Mouse (Mus musculus) mature B cell (primary cell): ENCODE results near the gene Abcd4.

Experiments
- in situ Hi-C: fragments of 300-500 bp; cut with MboI; formaldehyde crosslinking; loops from 2 replicates; pipeline ENCODE4 v1.14.3; 2019

Gene Abcd4

GRCm38 (mm10) chr12:84616977-84617630 lies at the start of gene Abcd4:
Gene Abcd4 (minus strand): TSS chr12:84617413.
- in situ Hi-C loops: no loop called here

DNA sequence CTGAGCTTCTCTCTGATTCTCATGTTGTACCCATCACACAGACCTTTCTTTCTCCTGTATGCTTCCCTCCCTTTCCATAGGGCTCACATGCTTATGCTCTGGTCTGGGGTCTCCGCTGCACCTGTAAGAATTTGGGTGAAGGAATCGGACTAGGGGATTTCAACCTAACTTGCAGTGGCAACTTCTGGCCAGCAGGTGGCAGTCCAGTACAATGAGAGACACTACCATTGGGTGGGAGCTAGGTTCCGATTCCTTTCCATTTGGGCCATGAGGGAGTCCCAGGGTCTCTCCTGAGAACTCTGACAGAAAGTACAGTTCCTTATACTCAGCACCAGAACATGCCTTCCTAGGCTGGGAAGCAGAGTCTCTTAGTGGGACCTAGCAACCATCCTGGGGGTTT lies 36.7 kb upstream of the Abcd4 start:
- in situ Hi-C loops: loop anchor here (5.0 kb wide), 1 partner anchor 98 kb away; no protein-coding TSS in a partner anchor

DNA sequence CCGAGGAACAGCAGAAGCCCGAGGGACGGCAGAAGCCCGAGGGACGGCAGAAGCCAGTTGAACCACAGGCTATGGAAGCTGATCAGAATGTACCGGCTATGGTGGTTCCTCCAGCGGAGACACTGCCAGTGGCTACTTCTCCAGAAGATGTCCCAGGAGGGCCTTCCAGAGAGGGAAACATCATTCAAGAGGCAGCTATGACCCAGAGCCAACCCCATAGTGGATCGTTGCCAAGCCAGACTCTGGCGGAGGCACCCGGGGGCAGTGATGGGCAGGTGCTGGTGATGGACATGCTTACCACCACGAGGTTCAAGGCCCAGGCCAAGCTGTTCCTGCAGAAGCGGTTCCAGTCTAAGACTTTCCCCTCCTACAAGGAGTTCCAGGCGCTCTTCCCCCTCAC lies 33.0 kb upstream of the Abcd4 start:
- in situ Hi-C loops: loop anchor here (5.0 kb wide), 1 partner anchor 102 kb away; no protein-coding TSS in a partner anchor

- in situ Hi-C loops: no loop called here
These were observed 23.4 kb upstream of the Abcd4 start, which contains the start of gene Vrtn for GRCm38 (mm10) chr12:84640654-84641053. Gene Vrtn (plus strand): TSS chr12:84641019.

GRCm38 (mm10) chr12:84640253-84640652 lies 23.0 kb upstream of the Abcd4 start:
- in situ Hi-C loops: no loop called here

GRCm38 (mm10) chr12:84631867-84632266 lies 14.7 kb upstream of the Abcd4 start:
- in situ Hi-C loops: no loop called here

GRCm38 (mm10) chr12:84625116-84625515 lies 7.9 kb upstream of the Abcd4 start:
- in situ Hi-C loops: no loop called here

GRCm38 (mm10) chr12:84624601-84625000 lies 7.4 kb upstream of the Abcd4 start:
- in situ Hi-C loops: no loop called here

- in situ Hi-C loops: no loop called here
These were observed 3.8 kb upstream of the Abcd4 start for GRCm38 (mm10) chr12:84620975-84621374.

DNA sequence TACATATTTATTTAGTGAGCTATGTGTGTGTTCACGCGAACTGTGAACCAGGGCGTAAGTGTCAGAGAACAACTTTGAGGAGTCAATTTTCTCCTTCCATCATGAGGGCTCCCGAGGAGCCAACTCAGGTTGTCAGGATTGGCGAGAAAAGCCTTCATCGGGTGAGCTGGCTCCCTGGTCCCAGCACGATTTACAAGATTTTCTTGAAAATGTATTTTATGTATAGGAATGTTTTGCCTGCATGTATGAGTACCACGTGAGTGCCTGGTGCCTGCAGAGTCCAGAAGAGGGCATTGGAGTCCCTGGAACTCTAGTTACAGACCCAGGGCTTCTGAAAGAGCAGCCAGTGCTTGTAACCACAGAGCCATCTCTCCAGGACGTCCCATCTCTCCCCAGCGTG lies 450 bp upstream of the Abcd4 start:
- in situ Hi-C loops: no loop called here

GRCm38 (mm10) chr12:84614524-84614923 lies 2.7 kb downstream of the Abcd4 start:
- in situ Hi-C loops: no loop called here

GRCm38 (mm10) chr12:84614001-84614400 lies 3.2 kb downstream of the Abcd4 start:
- in situ Hi-C loops: no loop called here

DNA sequence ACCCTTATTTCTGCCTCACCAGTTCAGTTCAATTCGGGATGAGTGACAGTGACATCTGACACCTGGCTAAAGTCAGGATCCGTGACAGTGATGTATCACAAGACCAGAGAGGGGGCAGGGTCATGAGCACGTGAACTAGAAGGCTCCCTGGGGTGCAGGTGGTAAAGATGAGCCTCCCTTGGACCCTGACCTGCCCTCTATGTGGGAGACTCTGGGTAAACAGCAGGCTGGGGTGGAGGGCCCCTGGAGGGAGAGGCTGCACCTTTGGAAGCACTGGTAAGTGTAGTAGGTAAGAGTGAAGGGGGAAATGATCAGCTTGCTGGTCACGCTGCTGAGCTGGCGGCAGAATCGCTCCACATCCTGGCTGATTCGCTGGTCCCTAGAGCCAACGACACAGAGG lies 4.7 kb downstream of the Abcd4 start:
- in situ Hi-C loops: no loop called here

GRCm38 (mm10) chr12:84611718-84612117 lies 5.5 kb downstream of the Abcd4 start:
- in situ Hi-C loops: no loop called here

DNA sequence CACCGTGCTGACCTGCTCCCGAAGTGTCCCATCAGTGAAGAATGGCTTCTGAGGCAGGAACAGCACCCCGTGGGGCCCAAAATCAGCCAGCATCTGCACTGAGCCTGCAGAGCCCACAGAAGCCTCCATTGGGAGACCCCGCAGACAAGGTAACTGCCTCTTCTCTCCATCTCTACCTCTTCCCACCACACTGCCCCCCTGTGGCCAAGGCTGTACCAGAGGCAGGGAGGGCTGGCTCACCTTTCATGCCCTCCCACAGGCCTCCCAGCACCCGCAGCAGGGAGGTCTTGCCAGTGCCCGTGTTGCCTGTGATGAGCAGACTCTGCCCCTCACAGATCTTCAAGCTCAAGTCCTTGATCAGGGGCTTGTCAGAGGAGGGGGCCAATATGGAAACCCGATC lies 11.4 kb downstream of the Abcd4 start:
- in situ Hi-C loops: no loop called here

DNA sequence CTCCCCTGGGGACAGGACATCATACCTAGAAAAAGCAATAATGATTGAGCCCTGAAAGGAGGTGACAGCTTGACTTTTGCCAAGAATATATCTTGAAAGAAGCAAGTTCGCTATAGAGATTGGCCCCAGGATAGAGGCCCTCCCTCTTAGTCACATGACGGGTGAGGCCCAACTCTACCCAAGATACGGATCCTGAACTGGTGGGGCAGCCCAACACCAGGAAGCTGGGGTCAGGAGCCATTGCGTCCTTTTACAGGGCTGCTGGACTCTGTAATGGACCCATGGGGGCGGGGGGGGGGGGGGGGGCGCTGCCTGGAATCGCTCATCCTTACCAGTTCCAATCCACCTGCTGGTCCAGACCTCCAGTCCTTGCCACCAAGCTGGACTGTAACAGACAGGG lies 13.2 kb downstream of the Abcd4 start:
- in situ Hi-C loops: no loop called here

GRCm38 (mm10) chr12:84598324-84598723 lies 18.9 kb downstream of the Abcd4 start:
- in situ Hi-C loops: no loop called here

DNA sequence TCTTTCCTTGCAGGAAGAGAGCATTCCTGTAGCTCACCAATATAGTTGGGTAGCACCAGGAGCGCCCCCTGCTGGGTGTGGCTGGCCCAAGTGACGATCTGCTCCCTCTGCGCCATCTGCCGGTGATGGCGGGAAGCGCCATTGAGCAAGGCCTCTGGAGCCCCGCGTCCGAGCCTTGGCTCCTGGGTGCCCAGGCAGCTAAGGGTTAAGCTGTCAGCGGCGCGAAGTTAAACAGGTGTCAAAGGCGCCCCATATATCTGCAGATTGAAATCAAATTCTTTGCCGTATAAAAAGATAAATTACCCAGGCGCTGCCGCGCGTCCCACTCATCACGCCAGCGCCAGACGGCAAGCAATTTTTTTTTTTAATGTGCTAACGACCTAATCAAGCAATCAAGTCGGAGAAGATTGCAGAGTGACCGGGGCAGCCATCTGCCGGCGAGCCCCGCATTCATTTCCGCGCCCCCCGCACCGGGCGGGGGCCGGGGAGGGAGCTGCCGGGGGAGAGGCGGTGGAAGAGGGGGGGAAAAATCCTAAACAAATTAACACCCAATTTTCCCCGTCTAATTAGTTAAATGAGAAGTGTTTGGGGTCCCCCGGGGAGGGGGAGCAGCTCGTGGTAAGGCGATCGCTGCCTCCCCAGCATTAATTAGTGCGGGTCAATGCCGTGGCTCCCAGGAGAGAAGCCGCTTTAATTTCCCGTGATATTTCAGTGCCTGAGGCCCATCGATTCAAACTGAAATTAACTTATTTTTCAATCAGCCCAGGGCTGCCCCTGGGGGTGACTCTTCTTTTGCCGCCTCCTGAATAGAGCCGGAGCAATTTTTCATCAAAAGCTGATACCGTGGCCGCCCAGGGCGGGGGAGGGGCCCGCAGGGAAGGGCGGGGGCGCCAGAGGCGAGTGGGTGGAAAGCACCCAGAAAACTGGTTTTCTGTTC lies 27.1 kb downstream of the Abcd4 start:
- in situ Hi-C loops: no loop called here

- in situ Hi-C loops: no loop called here
These were observed 35.9 kb downstream of the Abcd4 start for GRCm38 (mm10) chr12:84581285-84581684.

DNA sequence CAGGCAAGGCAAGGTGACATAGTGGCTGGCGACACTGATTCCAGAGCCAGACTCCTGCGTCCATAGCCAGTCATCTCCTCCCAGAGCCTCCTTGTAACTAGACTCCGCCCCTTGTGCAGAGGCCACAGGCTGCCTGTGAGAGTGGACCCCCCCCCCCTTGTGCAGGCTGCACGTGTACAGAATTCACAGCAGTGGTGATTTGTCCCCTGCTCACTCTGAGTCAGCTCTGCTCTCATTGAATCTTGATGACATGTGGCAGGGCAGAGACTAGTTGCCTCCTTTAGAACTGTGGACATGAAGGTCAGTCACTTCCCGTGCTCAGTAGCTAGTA lies 38.8 kb downstream of the Abcd4 start:
- in situ Hi-C loops: no loop called here

DNA sequence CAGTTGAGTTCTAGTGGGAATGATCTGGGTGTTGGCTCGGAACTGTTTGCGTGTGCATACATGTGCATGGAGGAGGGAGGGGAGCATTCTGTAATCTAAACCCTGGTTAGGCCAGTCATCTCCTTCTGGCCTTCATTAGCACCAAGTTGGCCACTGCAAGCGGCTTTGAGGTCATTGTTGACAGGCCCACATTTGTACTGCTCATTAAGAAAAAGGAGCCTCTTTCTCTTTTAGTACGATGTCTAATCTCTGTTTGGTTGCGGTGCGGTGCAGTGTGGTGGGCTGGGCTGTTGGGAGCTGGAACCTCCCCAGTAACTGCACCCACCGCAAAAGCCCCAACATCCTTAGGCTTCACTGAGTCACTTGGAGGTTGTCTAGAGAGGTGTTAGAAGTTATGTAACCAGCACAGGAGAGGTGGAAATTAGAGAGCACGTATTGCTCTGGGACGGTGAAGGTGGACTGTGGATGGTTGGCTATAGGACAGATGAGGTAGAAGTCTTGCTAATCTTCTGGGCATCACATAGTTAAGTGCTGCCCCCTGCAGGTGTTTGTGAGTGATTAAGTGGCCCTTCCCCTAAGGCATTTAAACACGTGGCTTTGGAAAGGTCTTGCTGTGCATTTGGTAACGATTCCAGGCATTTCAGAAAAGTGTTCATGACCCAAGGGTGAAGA lies 39.3 kb downstream of the Abcd4 start:
- in situ Hi-C loops: no loop called here

DNA sequence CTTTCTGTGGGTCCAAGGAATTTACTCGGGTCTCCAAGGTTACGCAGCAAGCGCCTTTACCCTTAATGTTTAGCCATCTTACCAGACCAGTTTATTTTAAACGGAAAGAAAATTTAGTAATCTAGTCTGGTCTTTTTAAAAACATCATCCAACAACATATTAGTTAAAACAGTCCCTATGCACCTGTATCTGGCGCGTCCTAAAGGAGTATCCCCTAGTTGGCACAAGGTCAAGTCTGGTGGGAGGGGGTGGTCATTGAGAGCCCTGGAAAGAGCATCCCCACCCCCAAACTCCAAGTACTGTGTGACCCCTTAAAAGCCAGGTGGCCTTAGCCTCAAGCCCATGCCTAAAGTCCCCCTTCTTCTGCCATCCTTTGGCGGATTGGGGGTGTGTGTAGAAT lies 44.1 kb downstream of the Abcd4 start:
- in situ Hi-C loops: no loop called here

DNA sequence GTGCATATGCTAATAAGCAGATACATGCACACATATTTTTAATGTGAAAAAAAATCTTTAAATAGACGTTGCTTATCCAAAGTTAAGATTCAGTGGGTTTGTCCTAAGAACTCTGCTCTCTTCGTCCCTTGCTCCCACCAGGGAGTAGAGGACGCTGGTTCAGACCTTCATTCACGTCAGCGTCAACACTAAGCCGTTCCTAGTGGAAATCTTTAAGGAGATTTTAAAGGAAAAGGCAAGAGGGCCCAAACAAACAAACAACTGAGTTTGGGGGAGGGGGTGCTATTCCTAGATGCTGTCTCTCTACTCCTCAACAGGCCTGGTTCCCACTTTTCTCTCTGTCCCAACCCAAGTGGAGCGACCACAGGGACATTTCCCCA lies 44.9 kb downstream of the Abcd4 start:
- in situ Hi-C loops: no loop called here
